Mouse (Mus musculus) heart, postnatal 36 days (tissue): ENCODE data around the gene Rgl1. TPM values are rescaled to one million over a fixed set of nuclear protein-coding genes. Genes with fewer than 3 reads are reported as not detected.

Experiments used
- DNase-seq, 2 experiments: peaks; one replicate each; pipeline ENCODE4 v3.0.0; 2021 to 2022
- intact Hi-C: fragments of 180-260 bp; cut with DNase I; formaldehyde crosslinking; loops from one replicate; pipeline ENCODE4 v1.15.1; 2025
- total RNA-seq, 2 experiments: library from RNA; stranded (reverse); gene quantifications; 2 replicates each; pipeline ENCODE4 v1.2.3; 2021

Gene Rgl1
- total RNA-seq, 2 experiments from 2014 or later = 34.9 to 38.3 TPM

- intact Hi-C loops = loop anchor here (2.0 kb wide), 3 partner anchors 35 to 93 kb away; no protein-coding TSS in a partner anchor
- peak; percentile 57 to 66 for DNase-seq
Observed at GRCm38 (mm10) chr1:152623375-152624270, 142.5 kb downstream of the Rgl1 start.

- peak; percentile 47 to 71 for DNase-seq
- intact Hi-C loops = loop anchor here (2.0 kb wide), 1 partner anchor 44 kb away; no protein-coding TSS in a partner anchor
Observed at GRCm38 (mm10) chr1:152622765-152623211, 143.4 kb downstream of the Rgl1 start.

GRCm38 (mm10) chr1:152621624-152622023 lies 144.5 kb downstream of the Rgl1 start:
- intact Hi-C loops = loop anchor here (2.0 kb wide), 1 partner anchor 43 kb away; no protein-coding TSS in a partner anchor
- DNase-seq = no peak

- intact Hi-C loops = no loop called here
- DNase-seq = no peak
Observed at GRCm38 (mm10) chr1:152619396-152619795, 146.8 kb downstream of the Rgl1 start.

GRCm38 (mm10) chr1:152618896-152619295 lies 147.3 kb downstream of the Rgl1 start:
- DNase-seq = no peak
- intact Hi-C loops = no loop called here

- DNase-seq = no peak
- intact Hi-C loops = no loop called here
Observed at GRCm38 (mm10) chr1:152618381-152618780, 147.8 kb downstream of the Rgl1 start.

- intact Hi-C loops = loop anchor here (2.0 kb wide), 1 partner anchor 29 kb away; no protein-coding TSS in a partner anchor
Observed at GRCm38 (mm10) chr1:152617745-152618342, 148.3 kb downstream of the Rgl1 start.

GRCm38 (mm10) chr1:152616777-152617057 lies 149.4 kb downstream of the Rgl1 start:
- intact Hi-C loops = loop anchor here (2.0 kb wide), 1 partner anchor 28 kb away; no protein-coding TSS in a partner anchor
- DNase-seq = no peak

More at GRCm38 (mm10) chr1:152617745-152618342, 148.3 kb downstream of the Rgl1 start:
- DNase-seq = no peak

GRCm38 (mm10) chr1:152615987-152616776 lies 150.0 kb downstream of the Rgl1 start:
- intact Hi-C loops = loop anchor here (2.0 kb wide), 1 partner anchor 27 kb away; no protein-coding TSS in a partner anchor
- DNase-seq = no peak

GRCm38 (mm10) chr1:152614743-152615380 lies 151.3 kb downstream of the Rgl1 start:
- intact Hi-C loops = no loop called here

GRCm38 (mm10) chr1:152613158-152613857 lies 152.8 kb downstream of the Rgl1 start:
- DNase-seq = no peak
- intact Hi-C loops = no loop called here

More at GRCm38 (mm10) chr1:152614743-152615380, 151.3 kb downstream of the Rgl1 start:
- no peak for DNase-seq

- no peak for DNase-seq
- intact Hi-C loops = no loop called here
Observed at GRCm38 (mm10) chr1:152612535-152613157, 153.5 kb downstream of the Rgl1 start.

GRCm38 (mm10) chr1:152609547-152609946 lies 156.6 kb downstream of the Rgl1 start:
- DNase-seq = no peak
- intact Hi-C loops = no loop called here

GRCm38 (mm10) chr1:152609006-152609405 lies 157.1 kb downstream of the Rgl1 start:
- no peak for DNase-seq
- intact Hi-C loops = no loop called here

- no peak for DNase-seq
- intact Hi-C loops = loop anchor here (2.0 kb wide), 1 partner anchor 51 kb away; no protein-coding TSS in a partner anchor
Observed at GRCm38 (mm10) chr1:152607765-152608164, 158.4 kb downstream of the Rgl1 start.

- intact Hi-C loops = loop anchor here (2.0 kb wide), 1 partner anchor 50 kb away; no protein-coding TSS in a partner anchor
- no peak for DNase-seq
Observed at GRCm38 (mm10) chr1:152606727-152607126, 159.4 kb downstream of the Rgl1 start.

GRCm38 (mm10) chr1:152605895-152606625 lies 160.1 kb downstream of the Rgl1 start:
- intact Hi-C loops = loop anchor here (2.0 kb wide), 1 partner anchor 49 kb away; no protein-coding TSS in a partner anchor
- DNase-seq = no peak

GRCm38 (mm10) chr1:152604147-152604546 lies 162.0 kb downstream of the Rgl1 start:
- no peak for DNase-seq
- intact Hi-C loops = no loop called here
